In the genomic region with DNA sequence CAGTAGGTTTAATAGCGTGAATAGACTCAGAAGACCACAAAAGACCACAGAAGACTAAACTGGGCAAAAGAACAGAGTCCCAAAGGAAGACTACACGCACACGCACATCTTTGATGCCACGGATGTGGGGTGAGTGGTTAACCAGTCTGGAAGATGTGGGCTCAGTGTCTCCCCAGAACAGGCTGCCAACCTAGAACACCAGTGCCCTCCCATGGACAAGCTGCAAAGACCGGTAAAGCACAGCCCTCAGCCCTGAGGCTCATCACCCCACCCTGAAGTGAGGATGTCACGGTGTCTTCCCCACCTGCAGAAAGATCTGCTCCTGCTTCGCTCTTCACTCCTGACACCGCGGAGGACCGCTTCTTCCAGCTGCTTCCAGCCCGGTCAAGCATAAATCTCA, we compare ENCODE assay signal across 10 mouse cellular contexts.
DNase-seq lines count a peak whose midpoint lies in the region; ATAC-seq and TF ChIP-seq lines count a peak whose summit lies in the region.
"Had no signal": no experiment of that assay in that cellular context is flagged by ENCODE, and none has a peak within 500 bp of the region (broad histone marks: within the 10 kb centered on the region; RNA-seq: fewer than 3 reads in every experiment).

No protein-coding gene starts in this region.

- H3K27me3 ChIP-seq in forebrain, postnatal 0 days (ENCODE audit: insufficient read depth, low read length), result no peaks in the 10 kb centered on the region
- H3K27me3 ChIP-seq in forebrain, embryonic 11.5 days (ENCODE audit: control insufficient read depth, insufficient read depth, low read length), result no peaks in the 10 kb centered on the region
- H3K27me3 ChIP-seq in testis, adult 2 months (ENCODE audit: control insufficient read depth, insufficient read depth, low read length), result no peaks in the 10 kb centered on the region
- H3K27me3 ChIP-seq: CH12.LX had no signal

- no peak overlapping the region for H3K9ac ChIP-seq in forebrain, postnatal 0 days
- H3K9ac ChIP-seq in forebrain, embryonic 11.5 days (ENCODE audit: low read length), result no peak overlapping the region
- H3K9ac ChIP-seq: liver, embryonic 14.5 days had no signal

- intact Hi-C loops in left cerebral cortex, postnatal 10 days (cut with DNase I), result loop anchor here (10.0 kb wide), 1 partner anchor 644 kb away; no protein-coding TSS in a partner anchor

- H3K4me1 ChIP-seq in forebrain, postnatal 0 days (ENCODE audit: insufficient read depth), result no peaks in the 10 kb centered on the region
- no peaks in the 10 kb centered on the region; the same call in 1 of the 2 replicates for H3K4me1 ChIP-seq in forebrain, embryonic 11.5 days (replicated peaks; ENCODE audit: control insufficient read depth, insufficient read depth, low read length)
- no peaks in the 10 kb centered on the region for H3K4me1 ChIP-seq in testis, adult 2 months (ENCODE audit: control insufficient read depth, insufficient read depth, low read length)

- no peaks in the 10 kb centered on the region for H3K9me3 ChIP-seq in forebrain, postnatal 0 days (ENCODE audit: low read length)
- H3K9me3 ChIP-seq in forebrain, embryonic 11.5 days (ENCODE audit: control insufficient read depth, low read length), result no peaks in the 10 kb centered on the region

- no peak overlapping the region for H3K27ac ChIP-seq in forebrain, postnatal 0 days (ENCODE audit: low read depth, low read length)
- H3K27ac ChIP-seq in forebrain, embryonic 11.5 days (ENCODE audit: low read depth, low read length), result no peak overlapping the region
- H3K27ac ChIP-seq in testis, adult 2 months (ENCODE audit: control insufficient read depth, insufficient read depth, low read depth, low read length), result no peak overlapping the region
- H3K27ac ChIP-seq: liver, embryonic 14.5 days had no signal

- no peaks in the 10 kb centered on the region for H3K36me3 ChIP-seq in forebrain, postnatal 0 days (ENCODE audit: insufficient read depth)
- no peaks in the 10 kb centered on the region for H3K36me3 ChIP-seq in forebrain, embryonic 11.5 days (ENCODE audit: control insufficient read depth, insufficient read depth, low read length)
- H3K36me3 ChIP-seq in testis, adult 2 months (ENCODE audit: control insufficient read depth, insufficient read depth, low read length), result no peaks in the 10 kb centered on the region

- WGBS in forebrain, postnatal 0 days, result 70% methylated on average over 11 of the region's 11 CpGs
- 81% methylated on average over 11 of the region's 11 CpGs for WGBS in forebrain, embryonic 11.5 days

- peak; percentile 75 for TF ChIP-seq CTCF in forebrain, postnatal 0 days (IDR thresholded peaks at IDR 0.05; ENCODE audit: low read depth)
- TF ChIP-seq CTCF in testis, adult 2 months (IDR thresholded peaks at IDR 0.05; ENCODE audit: control insufficient read depth, insufficient read depth, insufficient replicate concordance, low read depth, low read length), result peak; percentile 26; the same call in 1 of the 2 replicates

- TF ChIP-seq POLR2A in testis, adult 2 months (IDR thresholded peaks at IDR 0.05; ENCODE audit: control insufficient read depth, low read depth, low read length), result no peak

- DNase-seq in forebrain, postnatal 0 days, result peak; percentile 59
- no peak for DNase-seq in forebrain, embryonic 11.5 days (ENCODE audit: low spot score)
- no peak for DNase-seq in testis, postnatal 14 days (ENCODE audit: low spot score)
- DNase-seq in left cerebral cortex, postnatal 10 days (ENCODE audit: extremely low spot score in 1 of 2, low spot score in 2 of 2), result peak; percentile 41 to 60
- no peak for DNase-seq in spleen, postnatal 14 days (ENCODE audit: low spot score in 2 of 2)
- no peak for DNase-seq in spleen, postnatal 10 days (ENCODE audit: low spot score in 2 of 2)

- no peak overlapping the region for H3K4me3 ChIP-seq in forebrain, postnatal 0 days (ENCODE audit: low read depth, low read length)
- H3K4me3 ChIP-seq in forebrain, embryonic 11.5 days (ENCODE audit: low read depth, low read length), result no peak overlapping the region
- peak overlapping the region; percentile 14 for H3K4me3 ChIP-seq in testis, adult 2 months (ENCODE audit: control insufficient read depth, low read depth, low read length)

- ATAC-seq in forebrain, postnatal 0 days, result peak; percentile 76
- ATAC-seq in forebrain, embryonic 11.5 days (replicated peaks; ENCODE audit: low FRiP score), result no peak
- ATAC-seq in activated CD4-positive, CD25-positive, alpha-beta regulatory T cell, adult 4 months, result no peak

- H3K4me2 ChIP-seq in forebrain, postnatal 0 days (ENCODE audit: low read depth), result no peak overlapping the region
- H3K4me2 ChIP-seq in forebrain, embryonic 11.5 days (ENCODE audit: low read depth, low read length, severe bottlenecking), result no peak overlapping the region

Comparison
In these comparisons a context has a peak if more than half of its experiments do, and no peak if none do; other contexts are left out.
1. DNase-seq: peak in forebrain, postnatal 0 days (single experiment) and left cerebral cortex, postnatal 10 days (2 of 2); none in forebrain, embryonic 11.5 days (single experiment), testis, postnatal 14 days (single experiment), spleen, postnatal 14 days (0 of 2) and spleen, postnatal 10 days (0 of 2).